Comparison of ENCODE assay signal across 9 mouse cellular contexts in genomic region chr1:131937659-131938305, GRCm38 (mm10). TPM values are rescaled to one million over a fixed set of nuclear protein-coding genes. Genes with fewer than 3 reads are reported as not detected.
A peak's percentile ranks its signal among the peaks of the same experiment; 100 is the strongest.
DNase-seq lines count a peak whose midpoint lies in the region; ATAC-seq and TF ChIP-seq lines count a peak whose summit lies in the region.
"Had no signal": no experiment of that assay in that cellular context is flagged by ENCODE, and none has a peak within 500 bp of the region (broad histone marks: within the 10 kb centered on the region; RNA-seq: fewer than 3 reads in every experiment).

No protein-coding gene starts in this region.

- intact Hi-C loops in heart, postnatal 14 days (cut with DNase I) = loop anchor here (1.0 to 5.0 kb wide), 3 partner anchors 44 to 180 kb away; no protein-coding TSS in a partner anchor

- no peaks in the 10 kb centered on the region for H3K27me3 ChIP-seq in liver, embryonic 16.5 days (ENCODE audit: control insufficient read depth, insufficient read depth, low read depth, low read length)
- H3K27me3 ChIP-seq in neural tube, embryonic 13.5 days = no peaks in the 10 kb centered on the region
- no peaks in the 10 kb centered on the region for H3K27me3 ChIP-seq in thymus, adult 2 months (ENCODE audit: control insufficient read depth, insufficient read depth, low read length)
- H3K27me3 ChIP-seq: embryonic facial prominence, embryonic 15.5 days had no signal

- TF ChIP-seq POLR2A in bone marrow, adult 2 months (IDR thresholded peaks at IDR 0.05; ENCODE audit: borderline replicate concordance, control insufficient read depth, low read depth, low read length) = no peak
- TF ChIP-seq POLR2A in thymus, adult 2 months (IDR thresholded peaks at IDR 0.05; ENCODE audit: control insufficient read depth, extremely low read depth, insufficient read depth, low read length, poor library complexity) = no peak

- H3K27ac ChIP-seq in bone marrow, adult 2 months (ENCODE audit: control insufficient read depth, insufficient read depth, low read depth, low read length, poor library complexity) = no peak overlapping the region
- no peak overlapping the region for H3K27ac ChIP-seq in liver, embryonic 16.5 days (ENCODE audit: low read length)
- H3K27ac ChIP-seq in neural tube, embryonic 13.5 days (replicated peaks) = no peak overlapping the region
- no peak overlapping the region for H3K27ac ChIP-seq in thymus, adult 2 months (ENCODE audit: control insufficient read depth, insufficient read depth, low read length)
- H3K27ac ChIP-seq: embryonic facial prominence, embryonic 15.5 days had no signal

- no peaks in the 10 kb centered on the region for H3K9me3 ChIP-seq in liver, embryonic 16.5 days (replicated peaks; ENCODE audit: control insufficient read depth, low read length)
- no peaks in the 10 kb centered on the region for H3K9me3 ChIP-seq in neural tube, embryonic 13.5 days
- H3K9me3 ChIP-seq: embryonic facial prominence, embryonic 15.5 days had no signal

- peak; percentile 74 to 85 for DNase-seq in heart, postnatal 14 days
- peak; percentile 72 to 88 for DNase-seq in kidney, postnatal 36 days
- peak; percentile 51 for DNase-seq in thymus, adult 2 months

- 48% methylated on average over 6 of the region's 6 CpGs for WGBS in bone marrow, adult 2 months
- WGBS in liver, embryonic 16.5 days (ENCODE audit: insufficient replicate concordance) = 44% methylated on average over 6 of the region's 6 CpGs
- WGBS in neural tube, embryonic 13.5 days = 54% methylated on average over 6 of the region's 6 CpGs
- WGBS in thymus, adult 2 months = 63% methylated on average over 6 of the region's 6 CpGs

- peak; percentile 39 for ATAC-seq in CD4-positive, CD25-positive, alpha-beta regulatory T cell, adult 4 months
- ATAC-seq in erythroid progenitor cell, adult 5-6 weeks (replicated peaks; ENCODE audit: low FRiP score, poor library complexity, severe bottlenecking) = peak; percentile 53; the same call in 1 of the 2 replicates
- ATAC-seq in liver, embryonic 16.5 days (ENCODE audit: low read depth) = peak; percentile 36; the same call in 1 of the 2 replicates
- peak; percentile 59 for ATAC-seq in neural tube, embryonic 13.5 days (ENCODE audit: low read depth)

- no peak overlapping the region for H3K9ac ChIP-seq in liver, embryonic 16.5 days (ENCODE audit: low read depth, low read length)
- no peak overlapping the region for H3K9ac ChIP-seq in neural tube, embryonic 13.5 days
- H3K9ac ChIP-seq: embryonic facial prominence, embryonic 15.5 days had no signal

- H3K36me3 ChIP-seq in liver, embryonic 16.5 days (ENCODE audit: control insufficient read depth, insufficient read depth) = peaks cover 17% of the 10 kb centered on the region
- peaks cover 12% of the 10 kb centered on the region for H3K36me3 ChIP-seq in neural tube, embryonic 13.5 days
- peaks cover 13% of the 10 kb centered on the region for H3K36me3 ChIP-seq in thymus, adult 2 months (ENCODE audit: control insufficient read depth, insufficient read depth, low read length)

- H3K4me3 ChIP-seq in bone marrow, adult 2 months (replicated peaks; ENCODE audit: control insufficient read depth, low read depth, low read length) = no peak overlapping the region
- no peak overlapping the region for H3K4me3 ChIP-seq in liver, embryonic 16.5 days (ENCODE audit: low read depth, low read length)
- H3K4me3 ChIP-seq in neural tube, embryonic 13.5 days = no peak overlapping the region
- H3K4me3 ChIP-seq in thymus, adult 2 months (ENCODE audit: control insufficient read depth, insufficient read depth, low read length) = no peak overlapping the region
- H3K4me3 ChIP-seq: embryonic facial prominence, embryonic 15.5 days had no signal

- H3K4me2 ChIP-seq in liver, embryonic 16.5 days (ENCODE audit: low read depth, low read length) = no peak overlapping the region
- H3K4me2 ChIP-seq in neural tube, embryonic 13.5 days = no peak overlapping the region
- H3K4me2 ChIP-seq: embryonic facial prominence, embryonic 15.5 days had no signal

- H3K4me1 ChIP-seq in bone marrow, adult 2 months (ENCODE audit: control insufficient read depth, insufficient read depth, low read length) = no peaks in the 10 kb centered on the region; the same call in 1 of the 2 replicates
- H3K4me1 ChIP-seq in liver, embryonic 16.5 days (ENCODE audit: control insufficient read depth, low read depth, low read length) = peaks cover 3% of the 10 kb centered on the region
- H3K4me1 ChIP-seq in neural tube, embryonic 13.5 days (replicated peaks) = peaks cover 2% of the 10 kb centered on the region; the same call in 1 of the 2 replicates
- H3K4me1 ChIP-seq in thymus, adult 2 months (replicated peaks; ENCODE audit: control insufficient read depth, insufficient read depth, low read length) = no peaks in the 10 kb centered on the region
- H3K4me1 ChIP-seq: embryonic facial prominence, embryonic 15.5 days had no signal

- peak; percentile 76 for TF ChIP-seq CTCF in bone marrow, adult 2 months (IDR thresholded peaks at IDR 0.05; ENCODE audit: control insufficient read depth, insufficient read depth, low read length)
- no peak for TF ChIP-seq CTCF in thymus, adult 2 months (IDR thresholded peaks at IDR 0.05; ENCODE audit: borderline replicate concordance, control insufficient read depth, extremely low read depth, insufficient read depth, low read length, poor library complexity)

RNA-seq across cellular contexts. Expression of gene Slc45a3, which starts 25.0 kb away (rescaled TPM):
- under 1 TPM; 0.26 to 0.49 TPM for polyA plus RNA-seq in CD4-positive, CD25-positive, alpha-beta regulatory T cell, adult 4 months (2017; shearing (Covaris generic))
- 1.5 and 1.7 TPM in 2 replicates for polyA plus RNA-seq in bone marrow, adult 2 months (2011; ENCODE audit: insufficient read depth, insufficient read length, low replicate concordance, missing spikeins)
- total RNA-seq in erythroid progenitor cell, adult 5-6 weeks (2015; ENCODE audit: low replicate concordance) = 1.1 TPM in 1 of 2 replicates, not detected in the other
- 0.64 TPM in 1 of 2 replicates, not detected in the other for total RNA-seq in erythroid progenitor cell, adult 5-6 weeks (2017; ENCODE audit: low replicate concordance)
- total RNA-seq in heart, postnatal 14 days (2021) = 1 to 10 TPM; 6.1 to 8.2 TPM
- polyA plus RNA-seq in liver, embryonic 16.5 days (2015; fragmentation: Nextera tagmentation; extraction: Ambion mirVana) = 3.0 and 3.2 TPM in 2 replicates
- polyA plus RNA-seq in neural tube, embryonic 13.5 days (2015; fragmentation: Nextera tagmentation; extraction: Ambion mirVana) = 4.7 and 5.9 TPM in 2 replicates
- polyA plus RNA-seq in thymus, adult 2 months (2012; rRNA removed) = 6.4 and 7.1 TPM in 2 replicates

RNA-seq across cellular contexts. Expression of gene Nucks1, which starts 27.4 kb away (rescaled TPM):
- polyA plus RNA-seq in CD4-positive, CD25-positive, alpha-beta regulatory T cell, adult 4 months (2017; shearing (Covaris generic)) = 10 to 100 TPM; 39.1 to 46.2 TPM
- 78.2 and 86.6 TPM in 2 replicates for polyA plus RNA-seq in bone marrow, adult 2 months (2011; ENCODE audit: insufficient read depth, insufficient read length, low replicate concordance, missing spikeins)
- 153 and 169 TPM in 2 replicates for total RNA-seq in erythroid progenitor cell, adult 5-6 weeks (2015; ENCODE audit: low replicate concordance)
- total RNA-seq in erythroid progenitor cell, adult 5-6 weeks (2017; ENCODE audit: low replicate concordance) = 248 and 299 TPM in 2 replicates
- total RNA-seq in heart, postnatal 14 days (2021) = 10 to 100 TPM; 60.8 to 63.9 TPM
- 25.1 and 27.4 TPM in 2 replicates for polyA plus RNA-seq in liver, embryonic 16.5 days (2015; fragmentation: Nextera tagmentation; extraction: Ambion mirVana)
- polyA plus RNA-seq in neural tube, embryonic 13.5 days (2015; fragmentation: Nextera tagmentation; extraction: Ambion mirVana) = 52.3 and 57.8 TPM in 2 replicates
- 16.6 and 21.4 TPM in 2 replicates for polyA plus RNA-seq in thymus, adult 2 months (2012; rRNA removed)
